Mouse (Mus musculus): ENCODE measurements around the gene Accs.

DNA sequence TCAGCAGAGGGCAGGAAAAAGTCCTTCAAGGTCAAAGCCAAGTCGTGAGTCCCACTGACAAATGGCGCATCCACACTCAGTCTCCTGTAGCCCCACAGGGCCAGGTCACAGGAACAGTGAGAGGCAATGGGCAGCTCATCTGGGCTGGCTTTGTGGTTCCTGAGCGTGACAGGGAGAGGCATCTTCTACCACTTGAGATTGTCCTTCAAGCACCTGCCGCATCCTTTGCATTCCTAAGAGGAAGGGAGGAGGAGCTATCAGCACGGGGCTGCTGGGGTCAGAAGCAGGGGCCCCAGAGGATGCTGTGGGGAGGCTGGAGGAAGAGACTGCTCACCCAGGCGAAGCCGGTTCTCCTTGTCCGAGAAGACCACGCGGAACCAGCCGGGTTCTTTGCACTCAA, 14.1 kb downstream of the Accs start:
- no peak for TF ChIP-seq CHD2 (IDR thresholded peaks at IDR 0.05; ENCODE audit: low read depth, low read length)
- TF ChIP-seq ZC3H11A (IDR thresholded peaks at IDR 0.05; ENCODE audit: borderline replicate concordance, low read depth, low read length) = no peak
- no peak for TF ChIP-seq ZNF384 (IDR thresholded peaks at IDR 0.05; ENCODE audit: low read depth, low read length)
- no peak for TF ChIP-seq HCFC1 (IDR thresholded peaks at IDR 0.05; ENCODE audit: borderline replicate concordance, insufficient read depth, low read length)
